Mouse (Mus musculus) kidney, postnatal 0 days (tissue): ENCODE measurements around the gene Tbx10. TPM values are rescaled to one million over a fixed set of nuclear protein-coding genes. Genes with fewer than 3 reads are reported as not detected.
"Not testable (repeated sequence)": the region's sequence is repeated elsewhere in the genome, so short reads cannot be mapped to it uniquely, and the experiment has no call there.

ENCODE experiments used
- ATAC-seq: fragments of 200-750 bp; cut with Nextera tagmentation; replicated peaks from 2 replicates; pipeline ENCODE4 v1.8.0; 2017; ENCODE audit warnings: low read depth, moderate number of reproducible peaks, moderate TSS enrichment, moderate library complexity; ENCODE audit not compliant: low FRiP score
- DNase-seq: peaks from one replicate; pipeline ENCODE4 v3.0.0-alpha.2; 2016; ENCODE audit warnings: low spot score
- H3K27ac ChIP-seq: fragments of 300-500 bp; sonication (generic); 2 replicates; pipeline ENCODE4 v1.5.1; 2014; ENCODE audit warnings: mild to moderate bottlenecking
- H3K27me3 ChIP-seq: fragments of 300-500 bp; sonication (generic); 2 replicates; pipeline ENCODE4 v1.6.1; 2014; ENCODE audit warnings: low read length, mixed read lengths; ENCODE audit not compliant: insufficient read depth
- H3K36me3 ChIP-seq: fragments of 300-500 bp; sonication (generic); 2 replicates; pipeline ENCODE4 v1.6.1; 2014; ENCODE audit warnings: low read length, mixed read lengths; ENCODE audit not compliant: insufficient read depth
- H3K4me1 ChIP-seq: fragments of 300-500 bp; sonication (generic); replicated peaks from 2 replicates; pipeline ENCODE4 v1.6.1; 2014; ENCODE audit warnings: antibody characterized with exemption, low read length, mixed read lengths; ENCODE audit not compliant: insufficient read depth
- H3K4me2 ChIP-seq: fragments of 300-500 bp; sonication (generic); 2 replicates; pipeline ENCODE4 v1.6.1; 2014; ENCODE audit warnings: mild to moderate bottlenecking, low read length, moderate library complexity, mixed read lengths
- H3K4me3 ChIP-seq: fragments of 300-500 bp; sonication (generic); replicated peaks from 2 replicates; pipeline ENCODE4 v1.5.1; 2014; ENCODE audit warnings: low read depth, low read length
- H3K9ac ChIP-seq: fragments of 300-500 bp; sonication (generic); 2 replicates; pipeline ENCODE4 v1.6.1; 2014; ENCODE audit warnings: low read depth, low read length
- H3K9me3 ChIP-seq: fragments of 300-500 bp; sonication (generic); replicated peaks from 2 replicates; pipeline ENCODE4 v1.6.1; 2016; ENCODE audit warnings: low read length, inconsistent platforms, mixed read lengths
- CTCF ChIP-seq: IDR thresholded peaks from 2 replicates; pipeline ENCODE4 v1.5.1; 2016; ENCODE audit warnings: antibody characterized with exemption, low read depth, mild to moderate bottlenecking, moderate library complexity
- WGBS: fragments of 180-500 bp; shearing (Covaris S2); extraction: QIAGEN DNeasy Blood & Tissue Kit; methylation state at CpG from one replicate; pipeline ENCODE4 v1.1.7; 2014; 5-methylcytosine and 5-hydroxymethylcytosine counted together
- polyA plus RNA-seq: library from polyadenylated mRNA; unstranded; fragments of >200 nt; fragmentation: Nextera tagmentation; extraction: Ambion mirVana; gene quantifications from 2 replicates; pipeline ENCODE4 v1.2.1, GENCODE M21; 2015

Tbx10 gene
- polyA plus RNA-seq, 1 experiment from 2014 or later, result 2.4 TPM

GRCm38 (mm10) chr19:3972229-3972628 is 20.3 kb upstream of the Tbx10 start, which contains the start of gene Aldh3b2:
Gene Aldh3b2 (plus strand): TSS chr19:3972328.
- ATAC-seq (no peak), DNase-seq (no peak)
- WGBS, result 14% methylated on average over 9 of the region's 9 CpGs
- H3K36me3 ChIP-seq, result no peaks in the 10 kb centered on the region
- no peak within 1 kb of the TSS for H3K4me2 ChIP-seq
- H3K9ac ChIP-seq, result no peak within 1 kb of the TSS
- no peaks in the 10 kb centered on the region for H3K4me1 ChIP-seq
- no peaks in the 10 kb centered on the region for H3K27me3 ChIP-seq
- H3K9me3 ChIP-seq, result no peaks in the 10 kb centered on the region
- no peak within 1 kb of the TSS for H3K27ac ChIP-seq
- TF ChIP-seq CTCF, result no peak
- H3K4me3 ChIP-seq, result no peak within 1 kb of the TSS

DNA sequence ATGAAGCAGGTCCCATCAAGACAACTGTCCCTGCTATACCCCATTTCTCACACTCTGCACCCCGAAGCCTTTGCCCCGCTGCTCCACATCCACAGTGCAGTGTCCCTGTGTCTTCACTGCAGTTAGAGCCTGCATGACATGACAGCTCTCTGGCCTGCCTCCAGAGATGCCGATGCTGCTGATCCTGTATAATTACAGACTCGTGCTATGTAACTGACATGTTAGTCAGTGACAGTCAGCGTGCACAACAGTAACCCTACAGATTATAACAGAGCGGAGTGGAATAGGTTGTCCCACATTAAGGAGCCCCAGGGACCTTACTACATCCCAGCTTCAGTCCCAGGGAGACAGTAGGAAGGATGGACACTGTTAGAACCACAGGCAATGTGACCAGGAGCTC is 17.9 kb upstream of the Tbx10 start:
- DNase-seq, H3K4me3 ChIP-seq, H3K36me3 ChIP-seq, H3K27ac ChIP-seq, H3K9ac ChIP-seq, ATAC-seq, H3K9me3 ChIP-seq, H3K4me1 ChIP-seq, H3K4me2 ChIP-seq, H3K27me3 ChIP-seq: not testable (repeated sequence)
- WGBS, result 81% methylated on average over 6 of the region's 6 CpGs

- H3K9me3 ChIP-seq, result no peaks in the 10 kb centered on the region
- no peak for TF ChIP-seq CTCF
- no peaks in the 10 kb centered on the region for H3K4me1 ChIP-seq
- H3K36me3 ChIP-seq, result no peaks in the 10 kb centered on the region
- H3K9ac ChIP-seq, result no peak overlapping the region
- H3K27me3 ChIP-seq, result no peaks in the 10 kb centered on the region
- ATAC-seq (no peak), DNase-seq (no peak)
- H3K4me3 ChIP-seq, result no peak overlapping the region
- no peak overlapping the region for H3K4me2 ChIP-seq
- 79% methylated on average over 2 of the region's 2 CpGs for WGBS
- H3K27ac ChIP-seq, result no peak overlapping the region
Observed at GRCm38 (mm10) chr19:3975866-3976265, 16.7 kb upstream of the Tbx10 start.

- Histone ChIP-seq H3K4me3 (no peak overlapping the region), H3K27ac (no peak overlapping the region), H3K9ac (no peak overlapping the region), H3K27me3 (no peaks in the 10 kb centered on the region), H3K4me1 (peaks cover 8% of the 10 kb centered on the region), H3K36me3 (no peaks in the 10 kb centered on the region), H3K4me2 (no peak overlapping the region), H3K9me3 (no peaks in the 10 kb centered on the region)
- TF ChIP-seq CTCF, result peak; percentile 95
- WGBS, result 12% methylated on average over 4 of the region's 4 CpGs
- ATAC-seq (peak; percentile 76), DNase-seq (peak; percentile 95)
Observed at GRCm38 (mm10) chr19:3980309-3980708, 12.2 kb upstream of the Tbx10 start.

DNA sequence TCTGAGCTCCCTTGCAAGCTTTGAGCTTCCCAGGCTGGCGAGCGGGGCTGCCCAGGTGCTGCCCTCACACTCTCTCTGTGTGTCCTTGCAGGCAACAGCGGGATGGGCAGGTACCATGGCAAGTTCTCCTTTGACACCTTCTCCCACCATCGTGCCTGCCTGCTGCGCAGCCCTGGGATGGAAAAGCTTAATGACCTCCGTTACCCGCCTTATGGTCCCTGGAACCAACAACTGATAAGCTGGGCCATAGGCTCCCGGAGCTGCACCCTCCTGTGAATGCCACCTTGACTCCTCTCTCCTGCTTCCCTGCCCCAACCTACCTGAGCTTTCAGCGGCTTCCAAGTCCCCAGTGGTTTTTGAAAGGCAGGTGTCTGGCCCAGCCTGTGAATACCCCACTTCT is 11.6 kb upstream of the Tbx10 start:
- ATAC-seq, result no peak
- H3K4me3 ChIP-seq, result no peak overlapping the region
- H3K36me3 ChIP-seq, result no peaks in the 10 kb centered on the region
- 81% methylated on average over 9 of the region's 9 CpGs for WGBS
- no peak overlapping the region for H3K27ac ChIP-seq
- H3K9ac ChIP-seq, result no peak overlapping the region
- no peaks in the 10 kb centered on the region for H3K9me3 ChIP-seq
- TF ChIP-seq CTCF, result no peak
- H3K4me1 ChIP-seq, result peaks cover 13% of the 10 kb centered on the region
- DNase-seq, result no peak
- H3K4me2 ChIP-seq, result no peak overlapping the region
- H3K27me3 ChIP-seq, result no peaks in the 10 kb centered on the region

GRCm38 (mm10) chr19:3983527-3984200 is 8.9 kb upstream of the Tbx10 start:
- H3K4me1 ChIP-seq, result peaks cover 26% of the 10 kb centered on the region
- H3K9me3 ChIP-seq, result no peaks in the 10 kb centered on the region
- no peak for ATAC-seq
- DNase-seq, result no peak
- H3K36me3 ChIP-seq, result 0 out of 2 replicates have a peak, but pooled peaks cover 3% of the 10 kb centered on the region
- WGBS, result 53% methylated on average over 9 of the region's 9 CpGs
- no peak overlapping the region for H3K4me2 ChIP-seq
- H3K4me3 ChIP-seq, result no peak overlapping the region
- no peak overlapping the region for H3K27ac ChIP-seq
- TF ChIP-seq CTCF, result no peak
- H3K27me3 ChIP-seq, result no peaks in the 10 kb centered on the region
- H3K9ac ChIP-seq, result peak overlapping the region; percentile 23; the same call in 1 of the 2 replicates
